Mouse (Mus musculus) limb, embryonic 12.5 days (tissue): ENCODE results near the gene Acp2. TPM values are rescaled to one million over a fixed set of nuclear protein-coding genes. Genes with fewer than 3 reads are reported as not detected.

ENCODE experiments used
- ATAC-seq: fragments of 200-750 bp; cut with Nextera tagmentation; 2 replicates; pipeline ENCODE4 v1.8.0; 2017; ENCODE audit warnings: low read depth, moderate TSS enrichment; ENCODE audit not compliant: insufficient number of reproducible peaks, insufficient read depth, low FRiP score, low TSS enrichment
- H3K27ac ChIP-seq: fragments of 300-500 bp; sonication (generic); 2 replicates; pipeline ENCODE4 v1.5.1; 2016; ENCODE audit warnings: mild to moderate bottlenecking, moderate library complexity
- H3K27me3 ChIP-seq: fragments of 300-500 bp; sonication (generic); 2 replicates; pipeline ENCODE4 v1.6.1; 2016; ENCODE audit warnings: mild to moderate bottlenecking, moderate library complexity
- H3K36me3 ChIP-seq: fragments of 300-500 bp; sonication (generic); 2 replicates; pipeline ENCODE4 v1.6.1; 2016; ENCODE audit warnings: mild to moderate bottlenecking, moderate library complexity
- H3K4me1 ChIP-seq: fragments of 300-500 bp; sonication (generic); replicated peaks from 2 replicates; pipeline ENCODE4 v1.6.1; 2016
- H3K4me2 ChIP-seq: fragments of 300-500 bp; sonication (generic); 2 replicates; pipeline ENCODE4 v1.6.1; 2016; ENCODE audit warnings: mild to moderate bottlenecking, moderate library complexity
- H3K4me3 ChIP-seq: fragments of 300-500 bp; sonication (generic); replicated peaks from 2 replicates; pipeline ENCODE4 v1.5.1; 2016; ENCODE audit warnings: mild to moderate bottlenecking
- H3K9ac ChIP-seq: fragments of 300-500 bp; sonication (generic); replicated peaks from 2 replicates; pipeline ENCODE4 v1.6.1; 2016; ENCODE audit warnings: mild to moderate bottlenecking, moderate library complexity
- H3K9me3 ChIP-seq: fragments of 300-500 bp; sonication (generic); 2 replicates; pipeline ENCODE4 v1.6.1; 2016; ENCODE audit warnings: mild to moderate bottlenecking, moderate library complexity
- whole genome bisulfite sequencing: fragments of 180-500 bp; shearing (Covaris S2); methylation state at CpG from one replicate; pipeline ENCODE4 v1.1.7; 2016; 5-methylcytosine and 5-hydroxymethylcytosine counted together
- polyA plus RNA-seq: library from polyadenylated mRNA; unstranded; fragments of >200 nt; fragmentation: Nextera tagmentation; extraction: Ambion mirVana; gene quantifications from 2 replicates; pipeline ENCODE4 v1.2.1, GENCODE M21; 2016

Acp2 gene
- polyA plus RNA-seq, 1 experiment from 2014 or later, result 30.1 TPM

GRCm38 (mm10) chr2:91258054-91258453 is 55.4 kb downstream of the Acp2 start:
- peaks cover 37% of the 10 kb centered on the region for H3K4me1 ChIP-seq
- no peaks in the 10 kb centered on the region for H3K9me3 ChIP-seq
- H3K27ac ChIP-seq, result peak overlapping the region; percentile 91
- H3K4me3 ChIP-seq, result peak overlapping the region; percentile 69
- 0 out of 2 replicates have a peak, but pooled peaks have one; percentile 1 for ATAC-seq
- peaks cover 33% of the 10 kb centered on the region for H3K36me3 ChIP-seq
- H3K9ac ChIP-seq, result peak overlapping the region; percentile 75
- WGBS, result 74% methylated on average over 5 of the region's 5 CpGs
- H3K27me3 ChIP-seq, result peaks cover 24% of the 10 kb centered on the region
- peak overlapping the region; percentile 95 for H3K4me2 ChIP-seq

- Histone ChIP-seq H3K9ac (0 out of 2 replicates have a peak overlapping the region, but pooled peaks have one; percentile 75), H3K4me3 (no peak overlapping the region), H3K36me3 (peaks cover 41% of the 10 kb centered on the region), H3K4me2 (peak overlapping the region; percentile 95), H3K27ac (peak overlapping the region; percentile 91), H3K4me1 (peaks cover 37% of the 10 kb centered on the region), H3K27me3 (peaks cover 24% of the 10 kb centered on the region), H3K9me3 (no peaks in the 10 kb centered on the region)
- 71% methylated on average over 1 of the region's 1 CpGs for WGBS
- no peak for ATAC-seq
These were observed 56.1 kb downstream of the Acp2 start for GRCm38 (mm10) chr2:91258830-91259229.

GRCm38 (mm10) chr2:91259493-91259892 is 56.8 kb downstream of the Acp2 start:
- WGBS, result 93% methylated on average over 1 of the region's 1 CpGs
- peaks cover 44% of the 10 kb centered on the region for H3K36me3 ChIP-seq
- ATAC-seq, result no peak
- no peak overlapping the region for H3K9ac ChIP-seq
- H3K9me3 ChIP-seq, result no peaks in the 10 kb centered on the region
- peaks cover 18% of the 10 kb centered on the region for H3K27me3 ChIP-seq
- no peak overlapping the region for H3K4me3 ChIP-seq
- no peak overlapping the region for H3K27ac ChIP-seq
- H3K4me2 ChIP-seq, result no peak overlapping the region
- peaks cover 42% of the 10 kb centered on the region for H3K4me1 ChIP-seq

Other genes with a start within 250 kb of the Acp2 start
- gene Rapsn, start 167.3 kb upstream of the Acp2 start, polyA plus RNA-seq, result 8.5 and 8.7 TPM in 2 replicates
- 350 and 352 TPM in 2 replicates for gene Psmc3, start 148.9 kb upstream of the Acp2 start, polyA plus RNA-seq
- gene Slc39a13, start 132.5 kb upstream of the Acp2 start, polyA plus RNA-seq, result 45.2 and 49.0 TPM in 2 replicates
- 2.8 and 3.3 TPM in 2 replicates for gene Spi1, start 120.5 kb upstream of the Acp2 start, polyA plus RNA-seq
- 0.09 and 0.12 TPM in 2 replicates for gene Mybpc3, start 84.7 kb upstream of the Acp2 start, polyA plus RNA-seq
- 13.3 and 16.2 TPM in 2 replicates for gene Madd, start 19.0 kb upstream of the Acp2 start, polyA plus RNA-seq
- 1.9 and 2.0 TPM in 2 replicates for gene Nr1h3, start 51 bp upstream of the Acp2 start, polyA plus RNA-seq
- gene Ddb2, start 34.1 kb downstream of the Acp2 start, polyA plus RNA-seq, result 18.0 and 19.6 TPM in 2 replicates
- gene Pacsin3, start 53.1 kb downstream of the Acp2 start, polyA plus RNA-seq, result 44.7 and 44.8 TPM in 2 replicates
- 99.9 and 108 TPM in 2 replicates for gene Arfgap2, start 62.1 kb downstream of the Acp2 start, polyA plus RNA-seq
- 70.2 and 81.5 TPM in 2 replicates for gene 1110051M20Rik, start 241.8 kb downstream of the Acp2 start, polyA plus RNA-seq